Mouse (Mus musculus) liver, postnatal 0 days (tissue): ENCODE measurements at regions not wholly inside any gene's neighbourhood (a gene's known extent, or its start where the extent isn't known, plus 50 kb on each side); places are given as distances from the start of the nearest gene placed in this dataset.

Experiments used
- CTCF ChIP-seq: sonication (generic); IDR thresholded peaks from 2 replicates; pipeline ENCODE4 v1.5.1; 2016; ENCODE audit warnings: antibody characterized with exemption, low read depth
- EP300 ChIP-seq: IDR thresholded peaks from 2 replicates; pipeline ENCODE4 v1.6.1; 2016; ENCODE audit warnings: antibody characterized with exemption, low read depth, mild to moderate bottlenecking

DNA sequence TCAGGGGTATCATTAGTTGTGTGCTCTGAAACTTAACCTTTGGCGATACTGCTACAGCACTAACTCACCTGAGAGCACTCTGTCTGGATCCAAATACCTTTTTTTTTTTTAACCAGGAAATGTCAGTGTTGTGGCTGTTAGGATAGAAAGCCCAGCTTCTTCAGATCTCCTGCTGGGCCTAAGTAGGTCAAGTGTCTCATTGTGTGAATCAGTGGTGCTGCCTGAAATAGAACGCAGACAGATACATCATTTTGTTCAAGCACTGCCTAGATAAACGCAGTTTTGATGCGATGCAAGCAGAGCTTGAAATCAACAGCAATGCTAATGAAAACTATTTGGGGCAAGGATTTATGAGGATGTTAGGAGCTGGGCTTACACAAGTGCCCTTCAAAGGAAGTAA is 63.9 kb downstream of the Plk2 start:
- no peak for TF ChIP-seq CTCF
- no peak for TF ChIP-seq EP300
